Mouse (Mus musculus) midbrain, embryonic 12.5 days (tissue): ENCODE measurements at regions not wholly inside any gene's neighbourhood (a gene's known extent, or its start where the extent isn't known, plus 50 kb on each side); places are given as distances from the start of the nearest gene placed in this dataset.

Experiments
- ATAC-seq: fragments of 200-750 bp; cut with Nextera tagmentation; 2 replicates; pipeline ENCODE4 v1.8.0; 2017; ENCODE audit warnings: low read depth, moderate TSS enrichment, moderate library complexity; ENCODE audit not compliant: low FRiP score
- H3K27ac ChIP-seq: fragments of 300-500 bp; sonication (generic); replicated peaks from 2 replicates; pipeline ENCODE4 v1.5.1; 2016; ENCODE audit warnings: mild to moderate bottlenecking
- H3K27me3 ChIP-seq: fragments of 300-500 bp; sonication (generic); 2 replicates; pipeline ENCODE4 v1.6.1; 2016; ENCODE audit warnings: mild to moderate bottlenecking
- H3K36me3 ChIP-seq: fragments of 300-500 bp; sonication (generic); 2 replicates; pipeline ENCODE4 v1.6.1; 2016
- H3K4me1 ChIP-seq: fragments of 300-500 bp; sonication (generic); 2 replicates; pipeline ENCODE4 v1.6.1; 2016
- H3K4me2 ChIP-seq: fragments of 300-500 bp; sonication (generic); replicated peaks from 2 replicates; pipeline ENCODE4 v1.6.1; 2016; ENCODE audit warnings: mild to moderate bottlenecking, moderate library complexity
- H3K4me3 ChIP-seq: fragments of 300-500 bp; sonication (generic); 2 replicates; pipeline ENCODE4 v1.5.1; 2016; ENCODE audit warnings: mild to moderate bottlenecking
- H3K9ac ChIP-seq: fragments of 300-500 bp; sonication (generic); replicated peaks from 2 replicates; pipeline ENCODE4 v1.6.1; 2016; ENCODE audit warnings: mild to moderate bottlenecking, moderate library complexity
- H3K9me3 ChIP-seq: fragments of 300-500 bp; sonication (generic); 2 replicates; pipeline ENCODE4 v1.6.1; 2016; ENCODE audit warnings: mild to moderate bottlenecking
- WGBS: fragments of 180-500 bp; shearing (Covaris S2); methylation state at CpG from one replicate; pipeline ENCODE4 v1.1.7; 2016; 5-methylcytosine and 5-hydroxymethylcytosine counted together

- Histone ChIP-seq H3K4me1 (peaks cover 4% of the 10 kb centered on the region; the same call in 1 of the 2 replicates), H3K27me3 (no peaks in the 10 kb centered on the region), H3K9me3 (no peaks in the 10 kb centered on the region), H3K36me3 (no peaks in the 10 kb centered on the region), H3K27ac (no peak overlapping the region), H3K9ac (no peak overlapping the region), H3K4me3 (no peak overlapping the region), H3K4me2 (no peak overlapping the region)
- ATAC-seq, result no peak
- 81% methylated on average over 2 of the region's 2 CpGs for WGBS
Observed at GRCm38 (mm10) chr6:27029008-27029407, 1106.0 kb downstream of the Grm8 start.

GRCm38 (mm10) chr6:27028377-27028776 lies 1106.6 kb downstream of the Grm8 start:
- Histone ChIP-seq H3K27ac (no peak overlapping the region), H3K4me2 (no peak overlapping the region), H3K9me3 (no peaks in the 10 kb centered on the region), H3K9ac (no peak overlapping the region), H3K4me3 (no peak overlapping the region), H3K4me1 (peaks cover 4% of the 10 kb centered on the region; the same call in 1 of the 2 replicates), H3K27me3 (no peaks in the 10 kb centered on the region), H3K36me3 (no peaks in the 10 kb centered on the region)
- peak; percentile 80 for ATAC-seq
- 37% methylated on average over 2 of the region's 2 CpGs for WGBS

GRCm38 (mm10) chr6:27021697-27022096 lies 1113.3 kb downstream of the Grm8 start:
- ATAC-seq, result no peak
- 68% methylated on average over 2 of the region's 2 CpGs for WGBS
- Histone ChIP-seq H3K27me3 (no peaks in the 10 kb centered on the region), H3K27ac (no peak overlapping the region), H3K4me3 (no peak overlapping the region), H3K36me3 (no peaks in the 10 kb centered on the region), H3K9me3 (no peaks in the 10 kb centered on the region), H3K4me1 (no peaks in the 10 kb centered on the region), H3K4me2 (no peak overlapping the region), H3K9ac (no peak overlapping the region)

GRCm38 (mm10) chr6:27014475-27014874 lies 1120.5 kb downstream of the Grm8 start:
- H3K36me3 ChIP-seq, result no peaks in the 10 kb centered on the region
- no peak for ATAC-seq
- no peak overlapping the region for H3K4me3 ChIP-seq
- H3K27me3 ChIP-seq, result no peaks in the 10 kb centered on the region
- H3K9ac ChIP-seq, result no peak overlapping the region
- H3K4me2 ChIP-seq, result no peak overlapping the region
- no peaks in the 10 kb centered on the region for H3K9me3 ChIP-seq
- no peak overlapping the region for H3K27ac ChIP-seq
- no peaks in the 10 kb centered on the region for H3K4me1 ChIP-seq

- Histone ChIP-seq H3K9ac (no peak overlapping the region), H3K4me1 (no peaks in the 10 kb centered on the region), H3K9me3 (no peaks in the 10 kb centered on the region), H3K27ac (no peak overlapping the region), H3K36me3 (no peaks in the 10 kb centered on the region), H3K27me3 (no peaks in the 10 kb centered on the region), H3K4me3 (no peak overlapping the region), H3K4me2 (no peak overlapping the region)
- 83% methylated on average over 3 of the region's 3 CpGs for WGBS
- no peak for ATAC-seq
Observed at GRCm38 (mm10) chr6:26976613-26977012, 1158.4 kb downstream of the Grm8 start.

- no peaks in the 10 kb centered on the region for H3K9me3 ChIP-seq
- no peak for ATAC-seq
- WGBS, result 0% methylated on average over 1 of the region's 1 CpGs
- H3K27ac ChIP-seq, result no peak overlapping the region
- H3K9ac ChIP-seq, result no peak overlapping the region
- no peak overlapping the region for H3K4me2 ChIP-seq
- H3K4me1 ChIP-seq, result no peaks in the 10 kb centered on the region
- no peak overlapping the region for H3K4me3 ChIP-seq
- H3K36me3 ChIP-seq, result no peaks in the 10 kb centered on the region
- no peaks in the 10 kb centered on the region for H3K27me3 ChIP-seq
Observed at GRCm38 (mm10) chr6:26949166-26949565, 1140.1 kb upstream of the Pot1a start.
